Mouse (Mus musculus) left cerebral cortex, adult 11 months (tissue): ENCODE results near the gene Stk11.
A peak's percentile ranks its signal among the peaks of the same experiment; 100 is the strongest.

Source experiments
- DNase-seq: peaks from one replicate; pipeline ENCODE4 v3.0.0; 2022; ENCODE audit warnings: low spot score

Gene Stk11

GRCm38 (mm10) chr10:80130403-80131031, 14.9 kb downstream of the Stk11 start:
- DNase-seq: no peak

- no peak for DNase-seq
Observed at GRCm38 (mm10) chr10:80131316-80131951, 15.8 kb downstream of the Stk11 start.

- DNase-seq: no peak
Observed at GRCm38 (mm10) chr10:80131952-80132350, 16.3 kb downstream of the Stk11 start.

GRCm38 (mm10) chr10:80133226-80133849, 17.7 kb downstream of the Stk11 start:
- no peak for DNase-seq

- no peak for DNase-seq
Observed at GRCm38 (mm10) chr10:80134421-80134820, 18.8 kb downstream of the Stk11 start.

- no peak for DNase-seq
Observed at GRCm38 (mm10) chr10:80135161-80135560, 19.6 kb downstream of the Stk11 start.

- DNase-seq: no peak
Observed at GRCm38 (mm10) chr10:80135641-80136040, 20.0 kb downstream of the Stk11 start.

GRCm38 (mm10) chr10:80136179-80136951, 20.8 kb downstream of the Stk11 start:
- DNase-seq: no peak

- no peak for DNase-seq
Observed at GRCm38 (mm10) chr10:80136952-80137625, 21.5 kb downstream of the Stk11 start.

GRCm38 (mm10) chr10:80137626-80138552, 22.3 kb downstream of the Stk11 start:
- no peak for DNase-seq

GRCm38 (mm10) chr10:80138553-80139438, 23.2 kb downstream of the Stk11 start, which contains the start of gene Atp5d:
Gene Atp5d (plus strand): TSS chr10:80138632.
- DNase-seq: peak; percentile 71

- DNase-seq: no peak
Observed at GRCm38 (mm10) chr10:80139439-80139775, 23.8 kb downstream of the Stk11 start.

GRCm38 (mm10) chr10:80139975-80140665, 24.5 kb downstream of the Stk11 start:
- DNase-seq: no peak

GRCm38 (mm10) chr10:80140666-80141035, 25.0 kb downstream of the Stk11 start, which contains the start of gene Cbarp:
Gene Cbarp (minus strand): TSS chr10:80140835.
- DNase-seq: no peak

GRCm38 (mm10) chr10:80141243-80141642, 25.6 kb downstream of the Stk11 start:
- DNase-seq: peak; percentile 96

GRCm38 (mm10) chr10:80141786-80142529, 26.4 kb downstream of the Stk11 start:
- peak; percentile 95 for DNase-seq

GRCm38 (mm10) chr10:80142530-80142925, 26.9 kb downstream of the Stk11 start:
- DNase-seq: no peak

GRCm38 (mm10) chr10:80143664-80144063, 28.1 kb downstream of the Stk11 start:
- no peak for DNase-seq

GRCm38 (mm10) chr10:80144159-80144558, 28.6 kb downstream of the Stk11 start:
- DNase-seq: no peak
